Mouse (Mus musculus): ENCODE results near the gene Adarb1.

GRCm38 (mm10) chr10:77365212-77365611 is 52.9 kb downstream of the Adarb1 start:
- TF ChIP-seq CTCF (IDR thresholded peaks at IDR 0.05) (no peak), EP300 (IDR thresholded peaks at IDR 0.05) (no peak)

Data from lung, postnatal 0 days (tissue).